Mouse (Mus musculus) liver, postnatal 0 days (tissue): Measurements from ENCODE around the gene Psmc3ip.

Experiments
- CTCF ChIP-seq: sonication (generic); IDR thresholded peaks from 2 replicates; pipeline ENCODE4 v1.5.1; 2016; ENCODE audit warnings: antibody characterized with exemption, low read depth
- EP300 ChIP-seq: IDR thresholded peaks from 2 replicates; pipeline ENCODE4 v1.6.1; 2016; ENCODE audit warnings: antibody characterized with exemption, low read depth, mild to moderate bottlenecking

GRCm38 (mm10) chr11:101143338-101144225 is 48.3 kb upstream of the Psmc3ip start:
- TF ChIP-seq EP300: no peak
- no peak for TF ChIP-seq CTCF
